Mouse (Mus musculus): ENCODE measurements around the gene 2410004P03Rik.
A peak's percentile ranks its signal among the peaks of the same experiment; 100 is the strongest.
"Not testable (repeated sequence)": the region's sequence is repeated elsewhere in the genome, so short reads cannot be mapped to it uniquely, and the experiment has no call there.

2410004P03Rik gene

DNA sequence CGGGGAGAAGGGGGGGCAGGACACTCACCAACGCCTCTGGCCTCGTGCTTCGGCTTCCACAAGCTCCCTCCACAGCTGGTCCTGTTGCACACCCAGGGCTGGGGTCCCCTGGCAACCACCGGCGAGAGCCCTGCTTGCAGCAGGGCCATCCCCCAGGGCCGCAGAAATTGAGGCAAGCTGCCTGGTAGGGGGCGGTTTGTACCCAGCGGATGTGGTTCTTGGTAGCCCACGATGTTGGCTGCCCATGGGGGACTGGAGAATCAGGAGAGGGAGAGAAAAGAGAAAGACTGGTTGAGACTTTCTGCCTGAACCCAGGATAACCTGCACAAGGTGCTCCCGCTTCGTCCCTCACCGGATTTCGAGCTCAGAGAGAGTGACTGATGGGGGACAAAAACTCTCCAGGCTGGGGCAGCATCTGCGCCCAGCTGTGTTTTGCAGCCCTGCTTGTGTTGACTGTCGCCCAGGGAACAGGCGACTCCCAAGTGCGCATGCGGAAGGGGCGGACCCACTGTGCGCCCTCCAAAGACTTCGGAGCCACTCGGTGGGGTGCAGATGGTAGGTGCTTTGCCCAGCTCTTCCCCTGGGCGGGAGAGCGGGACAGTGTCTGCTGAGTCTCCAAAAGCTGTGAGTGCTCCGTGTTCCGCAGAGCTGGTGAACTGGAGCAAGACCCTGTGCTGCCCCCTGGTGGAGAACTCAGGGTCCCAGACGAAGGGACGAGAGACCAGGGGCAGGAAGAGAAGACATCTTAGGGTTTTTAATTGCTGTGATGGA, at the start of gene 2410004P03Rik:
Gene 2410004P03Rik (minus strand): TSS at position 628 of the 771 bp plus-strand sequence.
- peak; percentile 29 for DNase-seq

DNA sequence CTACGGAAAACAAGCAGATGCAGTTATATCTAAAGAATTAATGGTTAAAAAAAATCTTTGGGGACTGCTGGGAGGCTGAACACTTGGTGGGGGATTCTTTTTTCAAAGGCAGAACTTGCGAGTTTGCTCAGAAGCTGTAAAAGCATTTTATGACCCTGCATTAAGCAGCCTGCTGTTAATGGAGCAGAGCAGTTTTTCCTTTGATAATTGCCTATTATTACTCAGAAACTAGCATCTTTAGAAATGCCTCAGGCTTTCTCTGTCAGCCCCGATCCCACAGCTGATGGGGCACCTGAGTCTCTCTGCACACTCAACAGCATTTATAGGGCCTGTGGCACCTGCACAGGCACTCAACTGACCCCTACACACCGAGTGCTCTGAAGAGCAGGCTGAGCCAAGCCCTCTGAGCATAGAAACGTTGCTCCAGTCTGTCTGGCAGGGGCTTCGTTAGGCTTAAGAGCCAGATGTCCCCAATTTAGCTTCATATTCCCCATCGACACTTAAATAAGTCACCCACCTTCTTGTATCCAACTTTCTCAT, 49.7 kb upstream of the 2410004P03Rik start:
- no peak for DNase-seq

DNA sequence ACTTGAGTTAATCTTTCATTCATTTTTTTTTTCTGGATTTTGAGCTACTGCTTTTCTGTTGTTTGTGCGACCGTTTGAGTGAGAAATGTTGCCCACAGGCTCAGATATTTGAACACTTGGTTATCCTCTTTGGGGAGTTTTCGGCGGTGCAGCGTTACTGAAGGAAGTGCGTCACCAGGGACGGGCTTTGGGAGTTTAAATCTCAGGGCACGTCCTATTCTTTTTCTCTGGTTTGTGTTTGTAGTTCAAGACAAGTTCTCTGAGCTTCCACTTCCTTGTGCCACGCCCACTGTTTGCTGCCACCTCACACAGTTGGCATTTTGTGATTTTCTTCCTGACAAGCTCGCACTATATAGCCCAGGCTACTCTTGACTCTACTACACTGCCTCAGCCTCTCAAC, 47.0 kb upstream of the 2410004P03Rik start:
- no peak for DNase-seq

DNA sequence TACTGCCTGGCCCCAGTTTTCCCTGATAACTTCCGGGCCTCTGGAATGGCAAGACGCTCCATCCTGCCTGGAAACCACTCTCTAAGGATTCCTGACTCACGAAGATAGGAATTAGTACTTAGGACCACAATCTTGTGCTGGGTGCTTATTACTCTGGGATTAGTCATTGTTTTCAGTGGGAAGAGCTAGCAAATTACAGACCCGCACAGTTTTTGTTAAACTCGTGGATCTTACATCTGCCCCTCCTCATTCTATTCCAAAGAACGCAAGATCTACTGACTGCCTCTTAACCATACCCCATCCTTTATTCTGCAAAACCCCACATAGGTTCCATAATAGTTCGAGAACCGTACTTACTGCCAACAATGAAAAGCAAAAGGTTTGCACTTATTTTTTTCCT, 45.6 kb upstream of the 2410004P03Rik start:
- no peak for DNase-seq

DNA sequence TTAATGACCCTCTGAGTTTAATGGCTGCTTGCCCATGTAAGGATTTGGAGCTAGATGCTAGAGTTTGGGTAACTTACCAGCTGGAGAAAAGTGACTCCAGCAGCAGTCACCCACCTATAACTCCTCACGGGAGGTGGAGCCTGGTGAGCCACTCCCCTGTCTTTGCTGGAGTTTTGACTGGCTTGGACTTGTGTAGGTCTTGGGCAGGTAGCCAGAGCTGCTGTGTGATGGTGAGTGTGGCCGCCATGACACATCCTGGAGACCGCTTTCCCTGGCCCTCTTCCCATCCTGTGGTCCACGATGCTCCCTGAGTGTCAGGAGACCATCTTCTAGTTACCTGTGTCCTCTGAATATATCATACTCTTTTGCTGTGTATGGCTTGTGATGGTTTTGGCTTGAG, 44.2 kb upstream of the 2410004P03Rik start:
- DNase-seq, result no peak

DNA sequence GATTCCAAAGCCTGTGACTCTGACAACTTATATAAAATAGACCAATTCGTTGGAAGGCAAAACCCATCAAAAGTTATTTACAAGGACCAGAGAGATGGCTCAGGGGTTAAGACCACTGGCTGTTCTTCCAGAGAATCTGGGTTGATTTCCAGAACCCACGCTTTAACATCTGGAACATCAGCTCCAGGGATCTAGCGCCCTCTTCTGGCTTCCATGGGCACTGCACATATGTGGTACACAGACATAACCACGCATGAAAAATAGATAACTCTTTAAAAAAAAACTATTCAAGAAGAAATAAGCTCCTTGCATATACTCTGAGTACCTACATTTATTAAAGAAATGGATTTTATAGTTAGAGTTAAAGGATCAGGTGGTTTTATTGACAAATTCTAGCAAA, 43.2 kb upstream of the 2410004P03Rik start:
- no peak for DNase-seq

DNA sequence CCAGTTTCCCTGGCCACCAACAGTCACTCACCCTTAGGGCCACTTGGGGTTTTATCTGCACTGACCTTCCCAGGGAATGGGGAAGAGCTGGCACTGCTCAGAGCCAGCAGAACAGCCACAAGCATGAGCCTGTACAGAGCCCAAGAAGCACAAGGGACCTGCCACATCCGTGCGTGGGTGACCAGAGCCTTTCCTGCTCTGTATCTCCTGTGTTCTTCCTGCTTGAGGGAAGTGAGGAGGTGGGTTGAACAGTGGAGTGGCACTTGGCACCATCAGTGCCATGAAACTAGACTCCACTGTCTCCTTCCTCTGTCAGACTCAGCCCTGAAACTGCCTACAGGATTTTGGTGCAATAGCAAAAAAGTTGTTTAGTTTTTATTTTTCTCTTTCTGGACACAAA, 41.1 kb upstream of the 2410004P03Rik start:
- DNase-seq, result no peak

DNA sequence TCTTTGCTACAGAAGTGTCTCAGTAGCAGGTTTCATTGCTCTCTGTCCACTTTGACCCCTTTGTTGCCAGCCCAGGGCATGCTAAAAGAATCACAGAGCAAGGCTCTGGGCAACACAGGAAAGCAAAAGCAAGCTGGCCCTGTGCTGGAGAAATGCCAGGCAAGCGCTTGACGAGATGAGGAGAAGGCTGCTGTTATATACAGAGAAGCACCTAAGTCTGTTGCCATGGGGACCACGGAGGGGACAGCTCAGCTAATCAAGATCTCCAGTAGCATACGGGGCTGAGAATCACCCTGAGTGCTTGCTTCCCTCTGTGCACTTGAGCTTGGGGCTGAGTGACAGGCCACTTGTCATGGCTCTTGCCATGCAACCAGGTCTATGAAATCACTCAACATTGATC, 39.5 kb upstream of the 2410004P03Rik start:
- DNase-seq, result no peak

DNA sequence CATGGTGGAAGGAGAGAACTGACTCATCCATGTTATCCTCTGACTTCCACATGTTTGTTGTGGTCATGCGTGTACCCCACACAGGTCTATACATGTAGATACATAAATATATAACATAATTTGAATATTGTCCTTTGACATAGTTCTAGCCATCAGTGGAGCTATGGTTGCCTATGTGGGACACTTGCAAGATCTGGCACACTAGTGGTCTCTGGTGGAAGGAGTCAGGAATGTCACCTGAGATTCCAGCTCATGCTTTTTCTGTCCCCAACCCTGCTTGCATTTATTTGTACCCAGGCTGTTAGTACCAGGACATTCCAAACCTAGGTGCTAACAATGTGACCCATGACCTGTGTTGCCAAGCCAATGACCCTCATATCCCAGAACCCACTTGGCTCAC, 38.3 kb upstream of the 2410004P03Rik start:
- DNase-seq, result no peak

DNA sequence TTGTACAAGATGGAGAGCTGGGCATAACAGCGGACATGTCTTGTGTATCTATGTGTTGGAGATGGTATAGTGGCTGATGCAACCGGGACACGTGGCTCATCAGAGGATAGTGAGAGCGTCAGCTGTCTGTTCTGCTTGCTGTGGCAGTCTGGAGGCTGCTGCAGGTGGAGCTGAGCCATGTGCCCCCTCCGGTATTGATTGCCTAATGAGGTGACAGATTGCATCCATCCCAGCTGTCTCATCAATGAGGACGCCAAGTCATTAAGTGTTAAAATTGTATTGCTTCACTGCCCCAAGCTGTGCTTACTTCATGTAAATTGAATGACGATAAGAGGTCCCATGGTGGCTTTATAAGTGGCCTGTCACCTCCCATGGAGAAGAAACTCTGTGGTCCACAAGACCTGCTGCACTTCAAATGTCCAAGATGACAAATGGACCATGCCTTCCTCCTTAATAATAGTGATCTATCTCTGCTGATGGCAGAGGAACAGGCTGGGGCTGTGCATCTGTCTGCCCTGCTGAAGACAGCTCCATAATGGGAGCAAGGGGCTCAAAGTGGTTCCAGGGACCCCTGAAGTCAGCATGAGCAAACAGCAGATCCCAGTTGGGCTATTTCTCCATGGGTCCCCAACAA, 37.6 kb upstream of the 2410004P03Rik start:
- DNase-seq, result no peak

DNA sequence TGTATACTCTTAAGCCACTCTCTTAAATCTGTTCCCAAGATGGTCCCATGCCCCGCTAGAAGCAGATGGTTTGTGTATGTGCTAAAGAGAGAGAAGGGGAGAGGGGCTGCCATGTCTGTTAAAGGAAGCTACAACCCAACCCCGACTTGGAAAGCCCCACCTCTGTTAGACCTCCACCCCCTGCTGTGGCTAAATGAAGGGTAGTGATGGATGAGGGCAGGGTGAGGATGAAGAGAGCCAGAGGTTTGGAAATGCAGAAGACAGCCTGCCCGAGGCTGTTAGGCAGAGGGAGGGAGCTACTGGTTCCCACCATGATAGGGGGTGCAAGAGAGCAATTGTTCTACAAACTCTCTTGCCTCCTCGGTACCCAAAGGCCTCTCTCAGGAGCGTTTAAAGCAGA, 31.8 kb upstream of the 2410004P03Rik start:
- DNase-seq, result no peak

DNA sequence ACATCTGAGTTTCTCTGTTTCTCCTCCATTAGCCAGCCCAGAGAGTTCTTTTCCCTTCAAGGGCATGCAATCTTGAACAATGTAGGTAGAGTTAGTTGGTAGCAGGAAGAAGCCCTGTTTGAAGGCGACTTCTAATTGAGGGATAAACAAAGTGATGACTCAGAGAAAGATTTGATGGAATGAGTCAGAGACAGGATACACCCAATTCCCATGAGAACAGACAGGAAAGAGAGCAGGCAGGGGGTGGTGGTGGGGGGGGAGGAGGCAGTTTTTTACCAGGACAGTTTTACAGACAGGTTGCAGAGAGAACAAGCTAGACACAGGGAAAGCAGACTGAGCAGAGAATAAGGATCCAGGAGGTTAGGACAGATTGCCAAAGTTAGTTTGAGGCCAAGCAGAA, 29.0 kb upstream of the 2410004P03Rik start:
- no peak for DNase-seq

DNA sequence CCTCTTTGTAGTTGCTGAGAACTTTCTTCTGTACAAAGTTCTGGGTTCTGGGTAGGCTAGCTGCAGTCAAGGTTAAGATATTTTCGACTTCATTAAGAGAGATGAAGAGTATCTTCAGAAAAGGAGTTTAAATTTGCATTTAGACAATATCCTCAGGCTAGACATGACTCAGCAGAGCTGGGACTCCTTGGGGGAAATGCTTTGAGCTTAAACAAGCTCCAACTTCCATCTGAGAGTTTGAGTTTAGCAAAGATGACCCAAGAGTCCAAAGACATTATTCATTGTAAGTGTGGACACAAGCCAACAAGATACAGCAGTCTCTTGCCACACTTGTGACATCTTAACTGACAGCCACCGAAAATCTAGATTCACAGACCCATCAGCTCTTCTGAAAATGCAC, 27.9 kb upstream of the 2410004P03Rik start:
- DNase-seq, result no peak

DNA sequence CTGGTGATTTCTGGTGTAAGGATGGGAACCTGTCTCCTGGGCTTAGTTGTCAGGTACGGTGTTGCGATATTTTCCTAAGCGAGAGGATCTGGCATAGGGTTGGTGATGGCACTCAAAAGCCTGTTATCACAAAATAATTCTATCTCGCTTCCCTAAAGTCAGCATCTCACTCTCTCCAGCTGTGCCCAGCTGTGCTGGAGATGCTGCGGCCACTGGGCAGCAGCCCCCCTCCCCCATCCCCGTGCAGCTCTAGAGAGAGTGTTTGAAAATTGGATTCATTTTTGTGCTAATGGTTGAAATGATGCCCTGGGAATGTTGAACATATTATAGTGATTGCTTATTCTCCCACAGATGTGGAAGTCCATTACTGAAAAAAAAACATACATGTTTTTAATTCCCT, 26.7 kb upstream of the 2410004P03Rik start:
- no peak for DNase-seq

DNA sequence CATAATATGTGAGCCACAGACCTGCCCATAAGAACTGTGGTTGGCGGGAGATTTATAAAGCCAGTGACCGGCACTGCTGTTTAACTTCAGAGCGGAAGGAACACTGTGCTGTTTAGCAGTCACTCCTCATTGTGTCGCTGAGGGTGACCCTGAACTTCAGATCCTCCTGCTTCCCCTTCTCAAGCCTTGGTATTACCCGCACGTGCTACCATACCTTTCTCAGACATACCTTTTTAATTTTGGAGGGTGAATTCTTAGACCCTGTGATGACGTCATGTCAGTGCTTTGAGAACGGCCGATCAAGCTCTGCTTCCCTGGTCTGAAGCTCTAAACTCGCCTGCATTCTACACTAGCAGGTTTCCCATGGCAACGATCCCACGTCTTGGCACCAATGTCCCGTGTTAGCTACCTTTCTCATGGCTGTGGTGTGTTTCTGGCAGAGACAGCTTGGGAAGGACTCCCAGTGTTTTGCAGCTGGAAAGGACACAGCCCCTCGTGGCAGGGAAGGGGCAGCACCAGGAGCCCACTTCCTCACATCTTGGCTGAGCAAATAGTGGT, 25.6 kb upstream of the 2410004P03Rik start:
- no peak for DNase-seq

DNA sequence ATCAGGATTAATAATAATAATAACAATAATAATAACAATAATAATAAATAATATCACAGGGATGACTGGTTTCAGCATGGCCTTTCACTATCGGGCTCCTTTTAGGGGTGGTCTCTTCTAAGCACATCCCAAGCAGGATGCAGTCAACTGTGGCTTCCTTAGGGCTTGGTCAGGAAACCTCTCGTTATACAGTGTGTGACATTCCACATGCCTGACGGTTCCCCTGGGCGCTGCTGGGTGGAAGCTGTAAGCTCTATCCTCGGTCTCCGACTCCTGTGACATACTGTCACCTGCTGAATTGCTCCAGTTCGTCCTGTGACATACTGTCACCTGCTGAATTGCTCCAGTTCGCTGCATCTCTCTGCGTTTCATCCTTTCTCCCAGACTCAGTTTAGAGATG, 25.0 kb upstream of the 2410004P03Rik start:
- no peak for DNase-seq

DNA sequence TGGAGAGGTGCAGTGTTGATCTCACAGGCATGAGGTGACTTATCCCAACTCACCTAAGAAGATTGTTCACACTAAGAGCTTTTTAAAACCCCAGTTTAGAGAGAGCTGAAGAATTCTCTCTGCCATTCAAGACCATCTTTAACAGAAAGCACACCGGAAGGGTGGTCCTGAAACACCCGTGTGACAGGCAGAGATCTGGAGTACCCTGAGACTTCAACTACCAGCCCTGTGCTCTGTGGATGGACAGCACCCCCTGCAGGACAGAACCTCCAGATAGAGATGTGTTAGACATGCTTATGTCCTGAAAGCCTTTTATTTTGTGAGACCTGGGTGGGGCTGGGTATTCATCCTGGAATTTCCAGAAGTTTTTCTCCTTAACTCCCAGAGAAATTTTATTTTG, 23.6 kb upstream of the 2410004P03Rik start:
- no peak for DNase-seq

DNA sequence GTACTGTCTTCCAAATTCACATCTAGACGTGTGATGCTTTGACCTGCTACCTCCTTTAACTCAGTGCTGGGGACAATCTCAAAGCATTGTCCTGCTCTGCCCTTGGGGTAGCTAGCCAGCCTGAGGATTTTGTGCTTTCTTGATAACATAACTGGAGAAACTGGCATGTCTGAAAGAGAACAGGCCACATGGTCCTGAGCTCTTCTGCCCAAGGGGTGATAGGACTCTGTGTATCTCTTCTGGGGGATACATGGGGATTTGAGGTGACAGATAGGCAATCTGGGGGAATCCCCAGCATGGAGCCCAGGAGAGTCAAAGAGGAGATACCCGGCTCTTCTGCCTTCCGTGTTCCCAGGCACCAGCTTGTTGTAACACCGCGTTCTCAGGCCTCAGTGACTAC, 23.1 kb upstream of the 2410004P03Rik start:
- no peak for DNase-seq

DNA sequence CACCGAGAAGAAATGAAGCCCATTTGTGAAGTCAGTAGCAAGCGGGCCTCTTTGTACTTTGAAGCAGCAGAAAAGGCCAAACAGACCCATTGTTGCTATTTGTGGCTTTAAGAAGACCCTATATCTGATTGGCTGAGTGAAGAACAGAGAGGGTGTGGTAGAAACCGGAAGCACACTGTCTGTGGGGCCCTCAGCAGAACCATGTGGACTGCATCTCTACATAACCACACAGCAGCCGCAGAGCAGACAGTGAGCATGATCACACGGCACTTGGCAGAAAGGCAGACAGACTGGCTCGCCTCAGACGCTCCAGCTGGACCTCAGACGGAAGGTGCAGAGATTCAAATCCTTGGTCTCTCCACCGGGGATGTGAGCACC, 21.9 kb upstream of the 2410004P03Rik start:
- DNase-seq, result no peak

DNA sequence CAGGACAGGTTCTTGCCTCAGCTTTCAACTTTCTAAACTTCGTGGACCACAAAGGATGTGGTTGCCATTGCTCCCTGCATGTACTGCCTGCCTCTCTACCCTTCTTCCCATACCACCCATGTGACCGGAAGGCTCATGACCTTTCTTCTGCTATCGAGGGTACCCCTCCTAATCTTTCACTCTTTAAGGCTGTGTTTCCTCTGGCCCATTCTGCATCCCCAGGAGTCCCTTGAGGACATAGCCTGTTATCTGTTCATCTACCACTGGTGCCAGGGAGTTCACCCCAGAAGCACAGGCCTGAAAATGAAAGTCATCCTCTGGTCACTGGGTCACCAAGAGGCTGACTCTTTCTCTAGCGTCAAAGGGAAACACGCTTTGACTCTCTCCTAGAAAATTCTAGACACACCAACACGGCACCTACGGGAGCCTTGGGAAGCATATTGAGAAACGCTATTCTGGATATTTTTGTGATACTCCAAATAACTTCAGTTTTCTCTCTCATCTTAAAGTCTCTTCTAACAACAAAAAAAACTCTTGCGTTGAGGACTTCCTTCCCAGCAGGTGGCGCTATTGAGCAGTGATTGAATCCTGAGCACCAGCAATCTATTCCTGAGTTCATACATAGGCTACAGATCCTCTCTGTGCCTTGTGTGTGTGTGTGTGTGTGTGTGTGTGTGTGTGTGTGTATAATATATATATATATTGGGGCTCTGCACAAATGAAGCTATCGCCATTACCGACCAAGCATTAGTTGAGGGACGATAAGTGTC, 21.4 kb upstream of the 2410004P03Rik start:
- DNase-seq, result peak; percentile 51

DNA sequence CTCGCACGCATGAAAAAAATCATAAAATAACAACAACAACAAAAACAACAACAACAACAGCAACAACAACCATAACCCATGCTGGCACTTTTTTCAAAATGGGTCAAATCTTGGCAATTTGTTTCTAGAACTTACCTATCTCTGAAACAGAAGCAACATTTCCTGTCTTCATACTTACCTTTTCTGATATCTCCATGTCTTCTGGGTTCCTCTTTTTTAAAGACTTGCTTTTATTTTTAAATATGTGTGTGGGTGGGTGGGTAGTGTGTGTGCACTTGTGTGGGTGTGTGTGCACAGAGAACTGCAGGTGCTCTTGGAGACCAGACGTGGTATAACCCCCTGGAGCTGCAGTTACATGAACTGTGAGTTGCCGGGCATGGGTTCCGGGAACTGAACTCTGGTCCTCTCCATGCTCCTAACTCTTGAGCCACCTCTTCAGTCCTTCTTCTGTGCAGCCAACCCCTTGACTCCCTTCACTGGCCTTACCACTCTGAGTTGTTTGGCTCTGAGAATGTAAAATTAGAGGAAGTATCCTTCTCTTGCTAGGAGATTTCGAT, 13.1 kb upstream of the 2410004P03Rik start:
- DNase-seq, result no peak

DNA sequence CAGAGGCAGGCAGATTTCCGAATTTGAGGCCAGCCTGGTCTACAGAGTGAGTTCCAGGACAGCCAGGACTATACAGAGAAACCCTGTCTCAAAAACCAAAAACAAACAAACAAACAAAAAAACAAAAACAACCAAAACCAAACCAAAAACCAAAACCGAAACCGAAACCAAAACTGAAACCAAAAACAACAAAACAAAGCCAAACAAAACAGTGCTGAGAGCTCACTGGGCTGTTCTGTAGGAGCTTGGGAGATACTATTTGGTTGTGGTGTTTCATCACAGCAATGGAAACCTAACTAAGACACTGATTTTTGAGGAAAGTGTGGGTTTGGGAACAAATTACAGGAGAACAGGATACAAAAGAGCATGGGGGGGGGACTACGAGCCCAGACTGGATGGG, 10.6 kb upstream of the 2410004P03Rik start:
- no peak for DNase-seq

DNA sequence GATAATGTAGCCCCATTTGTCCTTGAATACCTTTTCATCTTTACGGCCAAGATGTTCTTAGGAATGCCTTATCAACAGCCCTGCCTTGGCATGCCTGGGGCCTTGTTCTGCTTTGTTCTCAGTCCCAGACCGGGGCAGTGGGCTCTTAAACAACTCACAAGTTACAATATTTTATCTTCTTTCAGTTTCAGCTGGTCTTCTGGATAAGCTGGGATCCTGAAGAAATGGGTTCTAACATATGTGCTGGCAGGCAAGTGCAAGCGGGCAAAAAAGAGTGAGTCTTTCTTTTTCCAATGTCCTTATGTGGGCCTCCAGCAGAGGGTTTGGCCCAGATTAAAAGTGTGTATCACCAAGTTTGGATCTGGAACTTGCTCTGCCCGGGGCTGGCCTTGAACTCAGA, 9.6 kb upstream of the 2410004P03Rik start:
- not testable (repeated sequence) for DNase-seq
